Mouse (Mus musculus) bone marrow, adult 2 months (tissue): Measurements from ENCODE around the gene Cenpf.

Experiments used
- CTCF ChIP-seq: fragments of 200-500 bp; IDR thresholded peaks from 2 replicates; pipeline ENCODE4 v1.5.1; 2011; ENCODE audit warnings: low read length, control low read depth; ENCODE audit not compliant: control insufficient read depth, insufficient read depth
- POLR2A ChIP-seq: fragments of 200-500 bp; IDR thresholded peaks from 2 replicates; pipeline ENCODE4 v1.6.1; 2011; ENCODE audit warnings: low read depth, mild to moderate bottlenecking, control low read depth, low read length, borderline replicate concordance; ENCODE audit not compliant: control insufficient read depth

- TF ChIP-seq CTCF, result no peak
- no peak for TF ChIP-seq POLR2A
These were observed 79.8 kb downstream of the Cenpf start for GRCm38 (mm10) chr1:189608039-189608438.
